Comparison of ENCODE assay signal across 19 mouse cellular contexts in the genomic region with DNA sequence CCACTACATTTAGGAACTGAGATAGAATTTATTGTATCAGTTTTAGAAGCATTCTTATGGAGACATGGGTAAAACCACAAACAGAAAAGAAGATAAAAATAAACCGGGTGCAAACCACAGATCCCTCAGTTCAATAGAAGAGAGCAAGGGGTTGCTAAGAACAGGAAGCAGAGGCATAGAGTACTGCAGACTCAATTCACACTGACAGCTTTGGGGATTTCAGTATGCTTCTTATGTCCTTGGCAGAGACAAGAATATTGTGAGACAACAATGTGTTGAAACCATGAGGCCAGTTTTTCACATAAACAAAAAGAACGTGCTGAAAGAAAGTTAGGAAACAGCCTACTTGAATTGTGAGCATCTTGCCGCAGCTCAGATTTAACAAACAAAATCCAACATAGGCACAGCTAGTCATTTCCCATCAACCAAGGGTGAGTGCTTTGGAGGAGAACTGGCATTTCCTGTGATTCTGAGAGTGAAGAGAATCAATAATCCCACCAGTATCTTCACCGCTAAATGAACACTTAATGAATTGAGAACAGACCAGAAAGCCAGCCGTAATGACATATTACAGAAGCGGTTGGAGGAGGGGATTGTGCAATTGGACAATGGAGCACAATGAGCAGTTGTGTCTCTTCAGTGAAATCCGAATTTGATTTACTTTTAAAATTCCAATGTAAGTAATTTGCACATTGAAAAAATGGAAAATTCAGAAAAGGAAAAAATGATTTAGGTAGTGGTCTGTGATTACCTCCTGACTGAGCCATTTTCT.
DNase-seq lines count a peak whose midpoint lies in the region; ATAC-seq and TF ChIP-seq lines count a peak whose summit lies in the region.
"Had no signal": no experiment of that assay in that cellular context is flagged by ENCODE, and none has a peak within 500 bp of the region (broad histone marks: within the 10 kb centered on the region; RNA-seq: fewer than 3 reads in every experiment).

No protein-coding gene starts in this region.

- H3K9ac ChIP-seq in midbrain, embryonic 12.5 days (replicated peaks): no peak overlapping the region
- no peak overlapping the region for H3K9ac ChIP-seq in midbrain, embryonic 11.5 days (ENCODE audit: low read length)
- H3K9ac ChIP-seq in stomach, postnatal 0 days (ENCODE audit: low read length): no peak overlapping the region
- H3K9ac ChIP-seq: heart, embryonic 15.5 days; hindbrain, embryonic 13.5 days had no signal

- no peak overlapping the region for H3K4me3 ChIP-seq in midbrain, embryonic 12.5 days
- no peak overlapping the region for H3K4me3 ChIP-seq in midbrain, embryonic 11.5 days (ENCODE audit: low read depth, low read length)
- H3K4me3 ChIP-seq in stomach, postnatal 0 days (ENCODE audit: low read depth, low read length): no peak overlapping the region
- H3K4me3 ChIP-seq: erythroblast, embryonic 14.5 days; heart, embryonic 15.5 days; hindbrain, embryonic 13.5 days; limb, embryonic 10.5 days had no signal

- H3K9me3 ChIP-seq in midbrain, embryonic 12.5 days: no peaks in the 10 kb centered on the region
- H3K9me3 ChIP-seq in midbrain, embryonic 11.5 days (ENCODE audit: control insufficient read depth, low read length): no peaks in the 10 kb centered on the region
- H3K9me3 ChIP-seq in stomach, postnatal 0 days (ENCODE audit: control insufficient read depth, low read length): no peaks in the 10 kb centered on the region
- H3K9me3 ChIP-seq: heart, embryonic 15.5 days; hindbrain, embryonic 13.5 days; limb, embryonic 10.5 days had no signal

- 0 out of 2 replicates have a peak, but pooled peaks cover 5% of the 10 kb centered on the region for H3K4me1 ChIP-seq in midbrain, embryonic 12.5 days
- no peaks in the 10 kb centered on the region for H3K4me1 ChIP-seq in midbrain, embryonic 11.5 days (ENCODE audit: control insufficient read depth, insufficient read depth, low read length)
- no peaks in the 10 kb centered on the region for H3K4me1 ChIP-seq in stomach, postnatal 0 days (replicated peaks; ENCODE audit: control insufficient read depth, insufficient read depth)
- H3K4me1 ChIP-seq: heart, embryonic 15.5 days; hindbrain, embryonic 13.5 days; limb, embryonic 10.5 days had no signal

- no peaks in the 10 kb centered on the region for H3K36me3 ChIP-seq in midbrain, embryonic 12.5 days
- H3K36me3 ChIP-seq in midbrain, embryonic 11.5 days (ENCODE audit: control insufficient read depth, insufficient read depth, low read length): no peaks in the 10 kb centered on the region
- no peaks in the 10 kb centered on the region for H3K36me3 ChIP-seq in stomach, postnatal 0 days (ENCODE audit: control insufficient read depth, insufficient read depth, low read length)
- H3K36me3 ChIP-seq: heart, embryonic 15.5 days; hindbrain, embryonic 13.5 days; limb, embryonic 10.5 days had no signal

- 0 out of 2 replicates have a peak overlapping the region, but pooled peaks have one; percentile 4 for H3K27ac ChIP-seq in midbrain, embryonic 12.5 days (replicated peaks)
- H3K27ac ChIP-seq in midbrain, embryonic 11.5 days (ENCODE audit: low read depth, low read length): no peak overlapping the region
- H3K27ac ChIP-seq in stomach, postnatal 0 days (replicated peaks): no peak overlapping the region
- H3K27ac ChIP-seq: heart, embryonic 15.5 days; hindbrain, embryonic 13.5 days; limb, embryonic 10.5 days had no signal

- TF ChIP-seq CTCF in stomach, postnatal 0 days (IDR thresholded peaks at IDR 0.05; ENCODE audit: low read depth): no peak

- ATAC-seq in midbrain, embryonic 12.5 days (ENCODE audit: low FRiP score, low read depth): no peak
- no peak for ATAC-seq in midbrain, embryonic 11.5 days (ENCODE audit: low FRiP score)
- peak; percentile 79 for ATAC-seq in CD4-positive, CD25-positive, alpha-beta regulatory T cell, adult 4 months
- ATAC-seq in granulocyte monocyte progenitor cell, adult 5-6 weeks (replicated peaks; ENCODE audit: poor library complexity, severe bottlenecking): peak; percentile 89
- no peak for ATAC-seq in stomach, postnatal 0 days (ENCODE audit: low FRiP score, low TSS enrichment)
- ATAC-seq: Patski had no signal

- WGBS in midbrain, embryonic 12.5 days: 55% methylated on average over 7 of the region's 7 CpGs
- 75% methylated on average over 7 of the region's 7 CpGs for WGBS in midbrain, embryonic 11.5 days
- 61% methylated on average over 7 of the region's 7 CpGs for WGBS in stomach, postnatal 0 days

- no peak for TF ChIP-seq EP300 in stomach, postnatal 0 days (optimal IDR thresholded peaks at IDR 0.05)

- DNase-seq in midbrain, embryonic 11.5 days (ENCODE audit: low spot score, missing footprints): no peak
- DNase-seq in naive thymus-derived CD4-positive, alpha-beta T cell, adult 2 months (ENCODE audit: low read depth): peak; percentile 57
- DNase-seq in urinary bladder, postnatal 4 days (ENCODE audit: low spot score in 2 of 2): no peak
- no peak for DNase-seq in stomach, postnatal 0 days (ENCODE audit: low spot score)
- DNase-seq: adrenal gland, adult 8-10 months; cerebellum, adult 8-10 months; embryo, embryonic 11 days; gastrocnemius, postnatal 25 days; kidney, adult 8-10 months; kidney, postnatal 4 days; midbrain, embryonic 14.5 days had no signal

- H3K4me2 ChIP-seq in midbrain, embryonic 12.5 days (replicated peaks): no peak overlapping the region
- no peak overlapping the region for H3K4me2 ChIP-seq in midbrain, embryonic 11.5 days
- H3K4me2 ChIP-seq in stomach, postnatal 0 days (replicated peaks; ENCODE audit: low read depth): no peak overlapping the region
- H3K4me2 ChIP-seq: heart, embryonic 15.5 days; hindbrain, embryonic 13.5 days had no signal

- no peaks in the 10 kb centered on the region for H3K27me3 ChIP-seq in midbrain, embryonic 12.5 days
- no peaks in the 10 kb centered on the region for H3K27me3 ChIP-seq in midbrain, embryonic 11.5 days (ENCODE audit: control insufficient read depth, insufficient read depth, low read length)
- no peaks in the 10 kb centered on the region for H3K27me3 ChIP-seq in stomach, postnatal 0 days (ENCODE audit: control insufficient read depth, insufficient read depth, low read length)
- H3K27me3 ChIP-seq: heart, embryonic 15.5 days; hindbrain, embryonic 13.5 days; Patski had no signal

Comparison
In these comparisons a context has a peak if more than half of its experiments do, and no peak if none do; other contexts are left out.
1. ATAC-seq: peak in CD4-positive, CD25-positive, alpha-beta regulatory T cell, adult 4 months (single experiment) and granulocyte monocyte progenitor cell, adult 5-6 weeks (single experiment); none in midbrain, embryonic 12.5 days (single experiment), midbrain, embryonic 11.5 days (single experiment) and stomach, postnatal 0 days (single experiment).